Mouse (Mus musculus) cerebellum, adult 2 months (tissue): ENCODE measurements around the gene Gm47429.

Source experiments
- CTCF ChIP-seq: fragments of 200-500 bp; IDR thresholded peaks from 2 replicates; pipeline ENCODE4 v1.5.1; 2011; ENCODE audit warnings: low read depth, mild to moderate bottlenecking, control low read depth, low read length, moderate library complexity, borderline replicate concordance; ENCODE audit not compliant: insufficient read depth
- POLR2A ChIP-seq: fragments of 200-500 bp; IDR thresholded peaks from 2 replicates; pipeline ENCODE4 v1.6.1; 2011; ENCODE audit warnings: low read length, control low read depth, borderline replicate concordance; ENCODE audit not compliant: insufficient read depth

DNA sequence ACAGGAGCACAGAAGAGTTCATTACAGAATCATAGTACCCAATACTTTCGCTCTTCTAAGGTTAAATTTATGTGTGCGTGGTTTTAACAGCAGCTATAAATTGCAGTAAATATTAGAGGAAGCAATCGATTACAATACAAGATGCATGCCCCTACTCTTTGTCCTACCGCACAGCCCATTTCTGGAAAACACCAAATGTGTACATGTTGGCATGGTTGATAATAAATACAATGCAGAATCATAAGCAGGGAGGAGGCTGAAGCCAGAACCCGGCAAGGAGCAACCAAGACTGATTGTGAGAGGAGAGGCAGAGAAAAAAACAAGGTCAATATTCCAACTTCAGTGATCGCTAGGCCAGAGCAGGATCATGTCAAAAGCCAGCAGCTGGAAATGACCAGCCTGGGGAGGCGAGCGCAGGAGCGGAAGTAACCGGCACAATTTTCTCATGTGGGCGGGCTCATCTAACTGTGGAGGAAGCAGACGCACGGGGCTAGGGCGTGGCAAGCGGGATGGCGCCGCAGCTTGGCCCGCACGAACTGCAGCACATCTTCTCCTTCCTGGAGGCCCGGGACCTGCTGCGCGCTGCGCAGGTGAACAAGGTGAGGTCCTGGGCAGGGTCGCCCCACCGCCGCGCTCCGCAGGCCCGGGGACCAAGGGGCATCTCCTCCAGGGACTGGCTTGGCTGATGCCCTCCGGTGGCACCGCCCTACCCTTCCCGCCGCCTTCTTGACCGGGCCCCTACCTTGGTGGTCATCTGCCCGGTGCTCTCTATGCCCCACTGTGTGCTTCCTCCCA is 26.1 kb downstream of the Gm47429 start, which contains the start of gene Fbxw17:
- TF ChIP-seq CTCF (no peak), POLR2A (peak; percentile 55; the same call in 1 of the 2 replicates)
